Comparison of ENCODE assay signal across 9 mouse cellular contexts in the genomic region with DNA sequence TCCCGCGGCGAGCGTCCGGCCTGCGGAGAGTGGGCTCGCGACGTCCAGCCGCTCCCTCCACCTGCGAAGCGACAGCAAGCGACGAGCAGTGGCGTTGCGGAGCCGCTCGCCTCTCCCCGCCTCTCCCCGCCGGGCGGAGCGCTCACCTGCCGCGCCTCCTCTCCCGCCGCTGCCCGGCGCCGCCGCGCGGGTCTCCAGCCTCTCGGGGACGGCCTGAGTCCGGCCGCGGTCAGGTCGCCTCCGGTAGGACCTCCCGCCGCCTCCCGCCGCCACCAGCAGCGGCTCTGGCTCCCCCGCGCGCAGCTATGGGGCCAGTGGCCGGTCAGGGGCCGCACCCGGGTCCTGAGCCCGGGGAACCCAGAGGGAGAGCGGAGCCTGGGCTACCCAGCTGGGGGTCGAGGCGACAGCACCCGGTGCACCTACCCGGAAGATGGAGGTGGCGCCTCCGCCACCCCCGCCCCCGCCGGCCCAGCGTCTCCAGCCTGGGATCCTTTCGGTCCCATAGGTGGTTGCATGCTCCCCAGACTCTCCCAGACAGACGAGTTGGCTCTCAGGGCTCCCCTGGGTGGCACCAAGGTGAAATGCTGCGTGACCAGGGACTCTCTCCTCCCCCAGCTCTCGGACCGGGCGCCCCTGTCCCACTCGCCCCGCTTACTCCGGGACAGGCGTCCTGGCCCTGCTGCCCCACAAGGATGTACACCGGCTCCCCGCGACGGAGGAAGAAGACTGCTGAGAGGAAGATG. TPM values are rescaled to one million over a fixed set of nuclear protein-coding genes. Genes with fewer than 3 reads are reported as not detected.
DNase-seq lines count a peak whose midpoint lies in the region; ATAC-seq and TF ChIP-seq lines count a peak whose summit lies in the region.
"Had no signal": no experiment of that assay in that cellular context is flagged by ENCODE, and none has a peak within 500 bp of the region (broad histone marks: within the 10 kb centered on the region; RNA-seq: fewer than 3 reads in every experiment).

No protein-coding gene starts in this region.

- ATAC-seq in inflammation-experienced regulatory T-cells, adult 6 months: peak; percentile 38
- peak; percentile 25; the same call in 1 of the 2 replicates for ATAC-seq in lung, embryonic 15.5 days (ENCODE audit: borderline replicate concordance, extremely low read depth, low FRiP score, low TSS enrichment)

- peak overlapping the region; percentile 32 for H3K9ac ChIP-seq in lung, embryonic 15.5 days

- H3K27ac ChIP-seq in forebrain, embryonic 10.5 days: peak overlapping the region; percentile 62
- no peak overlapping the region for H3K27ac ChIP-seq in lung, embryonic 15.5 days
- H3K27ac ChIP-seq: macrophage had no signal

- H3K36me3 ChIP-seq in forebrain, embryonic 10.5 days (replicated peaks): peaks cover 2% of the 10 kb centered on the region
- H3K36me3 ChIP-seq in lung, embryonic 15.5 days: peaks cover under 1% of the 10 kb centered on the region; the same call in 1 of the 2 replicates

- peak overlapping the region; percentile 94 for H3K4me2 ChIP-seq in lung, embryonic 15.5 days

- TF ChIP-seq POLR2A in brain, embryonic 14.5 days (IDR thresholded peaks at IDR 0.05; ENCODE audit: borderline replicate concordance, extremely low read depth, insufficient read depth, insufficient read length, poor library complexity, severe bottlenecking): no peak

- WGBS in forebrain, embryonic 10.5 days: under 1% methylated on average over 62 of the region's 77 CpGs
- WGBS in lung, embryonic 15.5 days: 0% methylated on average over 60 of the region's 77 CpGs

- peak; percentile 19 for DNase-seq in kidney, adult 11 months
- no peak for DNase-seq in kidney, adult 9 months
- DNase-seq in brain, embryonic 14.5 days (ENCODE audit: low read depth): peak; percentile 30
- DNase-seq in forebrain, embryonic 10.5 days (ENCODE audit: extremely low spot score, low spot score): peak; percentile 29
- DNase-seq in ovary, postnatal 14 days (ENCODE audit: low spot score): peak; percentile 13
- DNase-seq in c-Kit-positive CD71-positive TER-119-positive erythroid progenitor cells, embryonic 14.5 days (ENCODE audit: low spot score): no peak

- H3K4me1 ChIP-seq in forebrain, embryonic 10.5 days: peaks cover 25% of the 10 kb centered on the region
- peaks cover 17% of the 10 kb centered on the region for H3K4me1 ChIP-seq in lung, embryonic 15.5 days

- TF ChIP-seq CTCF in brain, embryonic 14.5 days (IDR thresholded peaks at IDR 0.05; ENCODE audit: borderline replicate concordance, extremely low read depth, insufficient read depth, insufficient read length): no peak

- H3K9me3 ChIP-seq in forebrain, embryonic 10.5 days: peaks cover 3% of the 10 kb centered on the region; the same call in 1 of the 2 replicates
- no peaks in the 10 kb centered on the region for H3K9me3 ChIP-seq in lung, embryonic 15.5 days

- peaks cover 94% of the 10 kb centered on the region for H3K27me3 ChIP-seq in forebrain, embryonic 10.5 days (ENCODE audit: poor library complexity, severe bottlenecking)
- H3K27me3 ChIP-seq in lung, embryonic 15.5 days: peaks cover 72% of the 10 kb centered on the region

- peak overlapping the region; percentile 65 for H3K4me3 ChIP-seq in forebrain, embryonic 10.5 days
- peak overlapping the region; percentile 56 for H3K4me3 ChIP-seq in lung, embryonic 15.5 days

RNA-seq across cellular contexts. Expression of a gene that starts 2.0 kb away (rescaled TPM):
- polyA plus RNA-seq in brain, embryonic 14.5 days (2012; rRNA removed): 3.3 and 3.8 TPM in 2 replicates
- polyA plus RNA-seq in forebrain, embryonic 10.5 days (2016; fragmentation: Nextera tagmentation; extraction: Ambion mirVana): 0.33 TPM in 1 of 2 replicates, not detected in the other
- under 1 TPM in 1 of 3 experiments, not detected in 2; 0.15 TPM for polyA plus RNA-seq in inflammation-experienced regulatory T-cells, adult 6 months (2017; shearing (Covaris generic))
- 1.3 and 1.4 TPM in 2 replicates for polyA plus RNA-seq in lung, embryonic 15.5 days (2015; fragmentation: Nextera tagmentation; extraction: Ambion mirVana)
- polyA plus RNA-seq: macrophage had no signal

RNA-seq across cellular contexts. Expression of a gene that starts 16.1 kb away (rescaled TPM):
- 0.42 and 0.68 TPM in 2 replicates for polyA plus RNA-seq in brain, embryonic 14.5 days (2012; rRNA removed)
- 1.2 and 1.8 TPM in 2 replicates for polyA plus RNA-seq in forebrain, embryonic 10.5 days (2016; fragmentation: Nextera tagmentation; extraction: Ambion mirVana)
- under 1 TPM in 2 of 3 experiments, not detected in 1; 0.32 to 0.39 TPM for polyA plus RNA-seq in inflammation-experienced regulatory T-cells, adult 6 months (2017; shearing (Covaris generic))
- polyA plus RNA-seq in lung, embryonic 15.5 days (2015; fragmentation: Nextera tagmentation; extraction: Ambion mirVana): 1.6 and 2.4 TPM in 2 replicates
- polyA plus RNA-seq: macrophage had no signal

RNA-seq across cellular contexts. Expression of a gene that starts 29.1 kb away (rescaled TPM):
- 24.7 and 25.8 TPM in 2 replicates for polyA plus RNA-seq in brain, embryonic 14.5 days (2012; rRNA removed)
- 42.3 and 43.5 TPM in 2 replicates for polyA plus RNA-seq in forebrain, embryonic 10.5 days (2016; fragmentation: Nextera tagmentation; extraction: Ambion mirVana)
- 10 to 100 TPM; 13.7 to 20.3 (median 14.9) TPM for polyA plus RNA-seq in inflammation-experienced regulatory T-cells, adult 6 months (2017; shearing (Covaris generic))
- polyA plus RNA-seq in lung, embryonic 15.5 days (2015; fragmentation: Nextera tagmentation; extraction: Ambion mirVana): 30.4 and 31.7 TPM in 2 replicates

RNA-seq across cellular contexts. Expression of a gene that starts 39.3 kb away (rescaled TPM):
- 33.0 and 40.9 TPM in 2 replicates for polyA plus RNA-seq in brain, embryonic 14.5 days (2012; rRNA removed)
- 27.0 and 27.6 TPM in 2 replicates for polyA plus RNA-seq in forebrain, embryonic 10.5 days (2016; fragmentation: Nextera tagmentation; extraction: Ambion mirVana)
- 1 to 10 TPM; 1.5 to 2.1 (median 1.6) TPM for polyA plus RNA-seq in inflammation-experienced regulatory T-cells, adult 6 months (2017; shearing (Covaris generic))
- polyA plus RNA-seq in lung, embryonic 15.5 days (2015; fragmentation: Nextera tagmentation; extraction: Ambion mirVana): 21.4 and 21.6 TPM in 2 replicates

Comparison
In these comparisons a context has a peak if more than half of its experiments do, and no peak if none do; other contexts are left out.
1. DNase-seq: peak in kidney, adult 11 months (single experiment), brain, embryonic 14.5 days (single experiment), forebrain, embryonic 10.5 days (single experiment) and ovary, postnatal 14 days (single experiment); none in kidney, adult 9 months (single experiment) and c-Kit-positive CD71-positive TER-119-positive erythroid progenitor cells, embryonic 14.5 days (single experiment).